Mouse (Mus musculus) CH12.LX (cell line): Measurements from ENCODE around the gene Gm4969. TPM values are rescaled to one million over a fixed set of nuclear protein-coding genes. Genes with fewer than 3 reads are reported as not detected.

Experiments
- DNase-seq: peaks from one replicate; pipeline ENCODE4 v3.0.0-alpha.2; 2013; ENCODE audit errors: extremely low read depth
- H3K27ac ChIP-seq: 2 replicates; pipeline ENCODE4 v1.5.1; 2012; ENCODE audit warnings: low read depth, mild to moderate bottlenecking, control low read depth, moderate library complexity; ENCODE audit not compliant: insufficient read depth
- H3K27me3 ChIP-seq: replicated peaks from 2 replicates; pipeline ENCODE3; 2012; ENCODE audit warnings: inconsistent platforms
- H3K36me3 ChIP-seq, 2 experiments: replicated peaks in 1 of 2; 2 replicates each; pipeline versions ENCODE3 to v1.6.1; 2012; ENCODE audit warnings: inconsistent platforms in 1 of 2, low read length in 1 of 2, mild to moderate bottlenecking in 1 of 2, mixed read lengths in 1 of 2, moderate library complexity in 1 of 2; ENCODE audit not compliant: control insufficient read depth in 1 of 2, insufficient read depth in 1 of 2
- H3K4me1 ChIP-seq, 2 experiments: 2 replicates each; pipeline ENCODE4 v1.6.1; 2012; ENCODE audit warnings: inconsistent platforms in 1 of 2, moderate library complexity in 1 of 2; ENCODE audit not compliant: insufficient read depth in 2 of 2, control insufficient read depth in 1 of 2
- H3K4me2 ChIP-seq: 2 replicates; pipeline ENCODE4 v1.6.1; 2012; ENCODE audit warnings: low read depth, mild to moderate bottlenecking, control low read depth; ENCODE audit not compliant: poor library complexity, insufficient read depth, severe bottlenecking
- H3K4me3 ChIP-seq, 3 experiments: fragments of 150-350 bp in 1 of 3; sonication (generic) in 1 of 3; replicated peaks in 1 of 3; 2 replicates each; pipeline versions ENCODE3 to v1.5.1; 2011 to 2012; ENCODE audit warnings: low read depth in 2 of 3, low read length in 2 of 3, mild to moderate bottlenecking in 2 of 3, moderate library complexity in 2 of 3, control low read depth in 1 of 3, improper control_type of control experiment in 1 of 3, inconsistent platforms in 1 of 3, mixed read lengths in 1 of 3; ENCODE audit not compliant: poor library complexity in 1 of 3
- H3K79me2 ChIP-seq: replicated peaks from 2 replicates; pipeline ENCODE4 v1.6.1; 2012; ENCODE audit warnings: mild to moderate bottlenecking, moderate library complexity; ENCODE audit not compliant: control insufficient read depth, poor library complexity, insufficient read depth, severe bottlenecking; ENCODE audit errors: extremely low read depth
- H3K9ac ChIP-seq: 2 replicates; pipeline ENCODE4 v1.6.1; 2012; ENCODE audit warnings: low read depth, mild to moderate bottlenecking, control low read depth, moderate library complexity; ENCODE audit not compliant: insufficient read depth
- H3K9me3 ChIP-seq: replicated peaks from 2 replicates; pipeline ENCODE3; 2012; ENCODE audit warnings: low read length, inconsistent platforms, mixed read lengths
- BHLHE40 ChIP-seq: IDR thresholded peaks from 2 replicates; pipeline ENCODE4 v1.6.1; 2011; ENCODE audit warnings: mild to moderate bottlenecking, low read depth, low read length, improper control_type of control experiment
- CHD1 ChIP-seq: IDR thresholded peaks from 2 replicates; pipeline ENCODE4 v1.6.1; 2012; ENCODE audit warnings: low read depth, low read length, improper control_type of control experiment, inconsistent platforms
- CHD2 ChIP-seq: IDR thresholded peaks from 2 replicates; pipeline ENCODE4 v1.6.1; 2011; ENCODE audit warnings: low read length, improper control_type of control experiment
- CTCF ChIP-seq, 2 experiments: IDR thresholded peaks in 1 of 2; conservative IDR thresholded peaks in 1 of 2; 2 replicates each; pipeline ENCODE4 v1.5.1; 2011 to 2012; ENCODE audit warnings: low read depth in 2 of 2, low read length in 2 of 2, improper control_type of control experiment in 1 of 2, inconsistent platforms in 1 of 2, mild to moderate bottlenecking in 1 of 2, moderate library complexity in 1 of 2
- E2F4 ChIP-seq: IDR thresholded peaks from 2 replicates; pipeline ENCODE4 v1.6.1; 2011; ENCODE audit warnings: low read depth, low read length, improper control_type of control experiment; ENCODE audit not compliant: insufficient replicate concordance
- ELF1 ChIP-seq: IDR thresholded peaks from 2 replicates; pipeline ENCODE4 v1.6.1; 2014; ENCODE audit warnings: low read depth, mild to moderate bottlenecking, inconsistent platforms, low read length, improper control_type of control experiment
- EP300 ChIP-seq: IDR thresholded peaks from 2 replicates; pipeline ENCODE4 v1.6.1; 2011; ENCODE audit warnings: low read length, improper control_type of control experiment
- ETS1 ChIP-seq: conservative IDR thresholded peaks from 2 replicates; pipeline ENCODE4 v1.6.1; 2012; ENCODE audit warnings: low read depth, mild to moderate bottlenecking, inconsistent platforms, low read length, improper control_type of control experiment, moderate library complexity
- HCFC1 ChIP-seq: IDR thresholded peaks from 2 replicates; pipeline ENCODE4 v1.6.1; 2012; ENCODE audit warnings: low read depth, mild to moderate bottlenecking, inconsistent platforms, low read length, improper control_type of control experiment
- IRF4 ChIP-seq: IDR thresholded peaks from 2 replicates; pipeline ENCODE4 v1.6.1; 2014; ENCODE audit warnings: low read depth, mild to moderate bottlenecking, inconsistent platforms, low read length, improper control_type of control experiment
- JUND ChIP-seq: conservative IDR thresholded peaks from 2 replicates; pipeline ENCODE4 v1.6.1; 2011; ENCODE audit warnings: low read depth, low read length, improper control_type of control experiment
- MAZ ChIP-seq: IDR thresholded peaks from 2 replicates; pipeline ENCODE4 v1.6.1; 2012; ENCODE audit warnings: low read depth, mild to moderate bottlenecking, inconsistent platforms, low read length, improper control_type of control experiment, moderate library complexity
- MYC ChIP-seq: IDR thresholded peaks from 2 replicates; pipeline ENCODE4 v1.6.1; 2011; ENCODE audit warnings: low read depth, mild to moderate bottlenecking, improper control_type of control experiment, low read length
- NRF1 ChIP-seq: IDR thresholded peaks from 2 replicates; pipeline ENCODE4 v1.6.1; 2014; ENCODE audit warnings: low read depth, mild to moderate bottlenecking, inconsistent platforms, low read length, improper control_type of control experiment, moderate library complexity
- PAX5 ChIP-seq: IDR thresholded peaks from 2 replicates; pipeline ENCODE4 v1.6.1; 2012; ENCODE audit warnings: low read length, inconsistent platforms, mixed read lengths
- RAD21 ChIP-seq: IDR thresholded peaks from 2 replicates; pipeline ENCODE4 v1.6.1; 2011; ENCODE audit warnings: low read depth, mild to moderate bottlenecking, low read length, improper control_type of control experiment, moderate library complexity
- RCOR1 ChIP-seq: conservative IDR thresholded peaks from 2 replicates; pipeline ENCODE4 v1.6.1; 2012; ENCODE audit warnings: low read depth, mild to moderate bottlenecking, inconsistent platforms, low read length, improper control_type of control experiment
- SMC3 ChIP-seq: IDR thresholded peaks from 2 replicates; pipeline ENCODE4 v1.6.1; 2011; ENCODE audit warnings: low read depth, low read length, improper control_type of control experiment
- USF1 ChIP-seq: IDR thresholded peaks from 2 replicates; pipeline ENCODE4 v1.6.1; 2014; ENCODE audit warnings: low read depth, mild to moderate bottlenecking, inconsistent platforms, low read length, improper control_type of control experiment
- USF2 ChIP-seq: conservative IDR thresholded peaks from 2 replicates; pipeline ENCODE4 v1.6.1; 2011; ENCODE audit warnings: low read depth, low read length, improper control_type of control experiment
- ZKSCAN1 ChIP-seq: IDR thresholded peaks from 2 replicates; pipeline ENCODE4 v1.6.1; 2012; ENCODE audit warnings: low read depth, inconsistent platforms, low read length, improper control_type of control experiment, borderline replicate concordance
- ZNF384 ChIP-seq: IDR thresholded peaks from 2 replicates; pipeline ENCODE4 v1.6.1; 2012; ENCODE audit warnings: low read depth, low read length, improper control_type of control experiment, inconsistent platforms
- dilution Hi-C: fragments of 300-500 bp; cut with MboI; formaldehyde crosslinking; loops from 2 replicates; pipeline ENCODE4 v1.14.3; 2020; ENCODE audit warnings: low sequenced_read_pairs; ENCODE audit not compliant: extremely low pct_unique_long_range_greater_than_20kb, extremely low pct_ligation_motif_present
- in situ Hi-C: fragments of 300-500 bp; cut with MboI; formaldehyde crosslinking; loops from 3 replicates; pipeline ENCODE4 v1.14.3; 2019; ENCODE audit warnings: low sequenced_read_pairs, low pct_ligation_motif_present, low pct_unique_long_range_greater_than_20kb, mixed read lengths
- polyA plus RNA-seq: library from polyadenylated mRNA; unstranded; fragments of >175 nt; gene quantifications from 2 replicates; pipeline ENCODE4 v1.2.1, GENCODE M21; 2012; ENCODE audit warnings: low read depth; ENCODE audit not compliant: insufficient read length
- total RNA-seq, 2 experiments: library from RNA; depleted of rRNA; stranded (reverse); fragments of 300-350 nt in 1 of 2; fragments of >200 nt in 1 of 2; gene quantifications; 2 replicates each; pipeline ENCODE4 v1.2.3; 2012 to 2014

Gm4969 gene
- total and polyA plus RNA-seq, 3 experiments: not detected

GRCm38 (mm10) chr7:19088813-19089212 lies 29.4 kb downstream of the Gm4969 start:
- DNase-seq: peak; percentile 66
- H3K36me3 ChIP-seq: no peaks in the 10 kb centered on the region
- in situ Hi-C loops: no loop called here
- H3K4me2 ChIP-seq: no peak overlapping the region
- no peak overlapping the region for H3K4me3 ChIP-seq
- no peak overlapping the region for H3K27ac ChIP-seq
- H3K79me2 ChIP-seq: no peaks in the 10 kb centered on the region
- no peaks in the 10 kb centered on the region for H3K9me3 ChIP-seq
- H3K9ac ChIP-seq: no peak overlapping the region
- peaks cover 21 to 43% of the 10 kb centered on the region in 2 experiments for H3K4me1 ChIP-seq
- H3K27me3 ChIP-seq: peaks cover 77% of the 10 kb centered on the region
- dilution Hi-C loops: no loop called here
- TF ChIP-seq NRF1 (no peak), JUND (no peak), E2F4 (no peak), CTCF (conservative IDR thresholded peaks at IDR 0.05 in 1 of 2, IDR thresholded peaks at IDR 0.05 in 1 of 2; ENCODE audit: low read depth in 2 of 2, low read length in 2 of 2) (peak; percentile 56 to 94), RAD21 (peak; percentile 74), SMC3 (peak; percentile 88)

- no peak for TF ChIP-seq PAX5
- no peak for TF ChIP-seq CTCF (conservative IDR thresholded peaks at IDR 0.05 in 1 of 2, IDR thresholded peaks at IDR 0.05 in 1 of 2; ENCODE audit: low read depth in 2 of 2, low read length in 2 of 2)
- no peak for TF ChIP-seq ELF1
- H3K79me2 ChIP-seq: no peaks in the 10 kb centered on the region
- dilution Hi-C loops (no loop called here), in situ Hi-C loops (no loop called here)
- peaks cover 20 to 49% of the 10 kb centered on the region in 2 experiments for H3K4me1 ChIP-seq
- H3K4me3 ChIP-seq: no peak overlapping the region
- H3K36me3 ChIP-seq: no peaks in the 10 kb centered on the region
- no peak overlapping the region for H3K9ac ChIP-seq
- H3K9me3 ChIP-seq: no peaks in the 10 kb centered on the region
- H3K27ac ChIP-seq: no peak overlapping the region
- DNase-seq: no peak
- peak overlapping the region; percentile 79 for H3K4me2 ChIP-seq
- H3K27me3 ChIP-seq: peaks cover 85% of the 10 kb centered on the region
These were observed 31.4 kb downstream of the Gm4969 start for GRCm38 (mm10) chr7:19086760-19087159.

GRCm38 (mm10) chr7:19086042-19086441 lies 32.1 kb downstream of the Gm4969 start:
- H3K27ac ChIP-seq: no peak overlapping the region
- TF ChIP-seq MAZ (no peak), MYC (no peak), IRF4 (peak; percentile 42; the same call in 1 of the 2 replicates), ETS1 (no peak), ZKSCAN1 (no peak), CHD1 (no peak), USF1 (no peak; the same call in 1 of the 2 replicates), NRF1 (no peak), EP300 (no peak), JUND (no peak), CHD2 (no peak), CTCF (conservative IDR thresholded peaks at IDR 0.05 in 1 of 2, IDR thresholded peaks at IDR 0.05 in 1 of 2; ENCODE audit: low read depth in 2 of 2, low read length in 2 of 2) (no peak), USF2 (no peak; the same call in 1 of the 2 replicates), HCFC1 (no peak), RCOR1 (no peak), BHLHE40 (peak; percentile 93), ZNF384 (no peak)
- TF ChIP-seq, all 38 proteins: peak for 2
- H3K4me2 ChIP-seq: peak overlapping the region; percentile 79
- peak; percentile 82 for DNase-seq
- peaks cover 20 to 53% of the 10 kb centered on the region in 2 experiments for H3K4me1 ChIP-seq
- in situ Hi-C loops: no loop called here
- no peak overlapping the region for H3K4me3 ChIP-seq
- H3K36me3 ChIP-seq: no peaks in the 10 kb centered on the region
- dilution Hi-C loops: no loop called here
- H3K79me2 ChIP-seq: no peaks in the 10 kb centered on the region
- H3K9ac ChIP-seq: no peak overlapping the region
- H3K27me3 ChIP-seq: peaks cover 85% of the 10 kb centered on the region
- no peaks in the 10 kb centered on the region for H3K9me3 ChIP-seq
